Mouse (Mus musculus) liver, embryonic 14.5 days (tissue): Measurements from ENCODE around the gene Zfp423.

Experiments used
- CTCF ChIP-seq: IDR thresholded peaks from 2 replicates; pipeline ENCODE4 v1.5.1; 2016; ENCODE audit warnings: antibody characterized with exemption, low read depth, control low read depth
- EP300 ChIP-seq: IDR thresholded peaks from 2 replicates; pipeline ENCODE4 v1.6.1; 2016; ENCODE audit warnings: antibody characterized with exemption, low read depth

GRCm38 (mm10) chr8:87752710-87753109, 206.7 kb downstream of the Zfp423 start:
- TF ChIP-seq CTCF (no peak), EP300 (no peak)
